Mouse (Mus musculus): ENCODE data around the gene Ahdc1.

The Ahdc1 gene

DNA sequence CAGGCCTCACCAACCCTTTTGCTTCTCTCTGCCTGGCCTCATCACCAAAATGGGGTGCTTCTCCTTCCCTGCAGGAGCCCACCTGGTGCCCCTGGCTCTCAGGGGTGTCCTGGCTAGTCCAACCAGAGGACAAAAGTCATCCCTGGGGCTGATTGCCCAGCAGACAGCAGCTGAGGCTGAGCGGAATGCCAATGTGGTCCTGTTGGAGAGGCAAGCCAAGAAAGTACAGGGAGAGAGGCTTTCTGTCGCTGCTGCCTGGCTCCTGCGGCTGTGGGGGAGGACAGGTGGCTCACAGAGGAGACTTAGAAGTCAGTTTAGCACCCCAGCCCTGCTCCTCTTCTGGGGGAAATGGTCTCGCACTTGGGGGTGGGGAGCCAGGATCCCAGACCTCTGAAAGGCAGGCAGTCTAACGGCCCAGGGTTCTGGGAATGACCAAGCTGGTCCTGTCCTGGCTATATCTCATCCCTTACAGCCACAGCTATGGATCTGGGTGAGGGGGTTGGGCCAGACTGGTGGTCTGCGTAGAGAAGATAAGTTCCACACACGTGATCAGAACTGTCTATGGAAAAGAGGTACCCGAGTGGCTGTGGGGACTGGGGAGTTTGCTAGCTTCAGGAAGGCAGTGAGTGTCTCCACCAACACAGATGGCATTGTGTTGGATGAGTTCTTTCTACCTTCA is 64.0 kb downstream of the Ahdc1 start:
- no peak for DNase-seq (ENCODE audit: low read depth, low spot score)

DNA sequence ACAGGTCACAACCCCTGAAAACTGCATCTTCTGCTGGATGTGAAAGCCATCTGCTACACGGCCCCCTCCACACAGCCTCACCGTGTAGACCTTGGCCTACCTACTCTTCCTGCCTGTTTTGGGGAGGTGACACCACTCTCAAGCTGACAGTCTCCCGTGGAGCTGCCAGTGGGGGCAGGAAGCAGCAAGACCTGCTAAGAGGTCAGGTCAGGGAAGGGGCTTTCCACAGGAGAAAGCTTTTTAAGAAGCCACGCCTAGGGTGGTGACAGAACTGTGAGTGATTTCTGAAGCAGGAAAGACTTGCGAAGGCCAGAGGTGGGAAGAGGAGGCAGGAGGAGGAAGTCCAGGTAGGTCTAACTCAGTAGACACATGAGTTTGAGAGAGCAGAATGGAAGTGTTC is 67.9 kb downstream of the Ahdc1 start:
- DNase-seq (ENCODE audit: low read depth, low spot score) = no peak

DNA sequence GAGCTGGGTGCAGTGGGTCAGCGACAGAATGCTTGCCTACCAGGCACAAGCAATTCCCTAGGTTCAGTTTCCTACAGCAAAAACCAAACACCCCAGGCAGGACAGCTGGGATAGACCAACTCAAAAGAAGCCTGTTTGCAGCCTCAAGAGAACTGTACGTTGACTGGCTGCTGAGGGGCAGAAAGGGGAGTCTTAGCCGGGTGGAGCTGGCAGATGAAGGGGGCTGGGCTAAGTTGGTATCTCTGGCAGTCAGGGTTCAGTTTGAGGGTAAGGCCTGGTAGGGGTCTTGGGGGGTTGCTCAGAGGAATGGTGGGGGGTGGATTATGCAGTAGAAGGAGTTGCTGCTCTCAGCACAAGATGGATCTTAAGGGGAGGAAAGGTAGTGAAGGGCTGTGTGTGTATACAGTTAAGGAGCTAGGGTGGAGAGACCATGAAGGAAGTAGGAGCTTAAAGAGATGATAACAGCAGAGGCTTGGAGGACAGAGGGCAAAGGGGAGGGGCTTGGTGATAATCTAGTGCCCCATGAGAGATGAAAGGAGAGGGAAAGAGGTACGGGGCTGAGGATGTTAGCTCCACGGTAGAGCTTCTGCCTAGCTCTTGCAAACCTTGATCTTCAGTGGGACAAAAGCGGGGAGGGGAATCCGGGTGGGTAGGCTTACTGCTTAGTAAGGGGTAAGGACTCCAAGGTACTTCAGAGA is 68.5 kb downstream of the Ahdc1 start:
- DNase-seq (ENCODE audit: low read depth, low spot score) = no peak

DNA sequence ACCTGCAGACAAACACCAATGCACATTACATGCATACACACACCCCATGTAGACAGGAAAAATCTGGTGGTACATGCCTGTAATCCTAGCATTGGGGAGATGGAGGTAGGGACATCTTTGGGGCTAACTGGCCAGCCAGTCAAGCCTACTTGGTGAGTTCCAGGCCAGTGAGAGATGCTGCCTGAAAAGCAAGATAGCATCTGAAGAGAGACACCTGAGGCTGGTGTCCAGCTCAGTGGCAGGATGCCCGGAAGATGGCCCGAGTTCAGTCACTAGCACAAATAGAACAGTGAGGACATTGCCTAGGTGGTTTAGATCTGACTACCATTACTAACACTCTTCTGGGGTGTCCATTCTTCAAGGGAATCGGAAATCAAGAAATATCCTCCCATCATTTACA is 69.8 kb downstream of the Ahdc1 start:
- no peak for DNase-seq (ENCODE audit: low read depth, low spot score)

DNA sequence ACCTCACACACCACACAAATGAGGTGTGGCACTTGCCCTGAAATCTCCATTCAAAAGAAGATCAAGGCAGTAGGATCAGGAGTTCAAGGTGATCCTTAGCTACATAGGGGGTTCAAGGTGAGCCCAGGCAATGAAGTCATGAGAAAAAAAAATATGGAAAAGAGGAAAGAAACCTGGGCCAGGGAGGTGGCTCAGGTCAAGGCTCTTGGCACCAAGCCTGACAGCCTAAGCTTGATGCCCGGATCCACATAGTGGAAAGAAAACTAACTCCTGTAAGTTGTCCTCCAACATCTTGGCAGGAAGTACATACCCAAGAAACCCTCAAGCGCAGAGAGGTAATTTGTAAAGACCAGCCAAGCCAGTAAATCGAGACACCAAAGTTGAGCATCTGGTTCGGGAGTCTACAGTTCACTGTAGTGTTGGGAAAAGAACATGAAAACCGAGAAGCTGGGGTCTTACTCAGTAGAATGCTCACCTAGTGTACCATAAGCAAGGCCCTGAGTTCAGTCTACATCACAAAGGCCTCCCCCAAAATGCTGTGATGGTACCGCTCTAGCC is 71.2 kb downstream of the Ahdc1 start:
- no peak for DNase-seq (ENCODE audit: low read depth, low spot score)

DNA sequence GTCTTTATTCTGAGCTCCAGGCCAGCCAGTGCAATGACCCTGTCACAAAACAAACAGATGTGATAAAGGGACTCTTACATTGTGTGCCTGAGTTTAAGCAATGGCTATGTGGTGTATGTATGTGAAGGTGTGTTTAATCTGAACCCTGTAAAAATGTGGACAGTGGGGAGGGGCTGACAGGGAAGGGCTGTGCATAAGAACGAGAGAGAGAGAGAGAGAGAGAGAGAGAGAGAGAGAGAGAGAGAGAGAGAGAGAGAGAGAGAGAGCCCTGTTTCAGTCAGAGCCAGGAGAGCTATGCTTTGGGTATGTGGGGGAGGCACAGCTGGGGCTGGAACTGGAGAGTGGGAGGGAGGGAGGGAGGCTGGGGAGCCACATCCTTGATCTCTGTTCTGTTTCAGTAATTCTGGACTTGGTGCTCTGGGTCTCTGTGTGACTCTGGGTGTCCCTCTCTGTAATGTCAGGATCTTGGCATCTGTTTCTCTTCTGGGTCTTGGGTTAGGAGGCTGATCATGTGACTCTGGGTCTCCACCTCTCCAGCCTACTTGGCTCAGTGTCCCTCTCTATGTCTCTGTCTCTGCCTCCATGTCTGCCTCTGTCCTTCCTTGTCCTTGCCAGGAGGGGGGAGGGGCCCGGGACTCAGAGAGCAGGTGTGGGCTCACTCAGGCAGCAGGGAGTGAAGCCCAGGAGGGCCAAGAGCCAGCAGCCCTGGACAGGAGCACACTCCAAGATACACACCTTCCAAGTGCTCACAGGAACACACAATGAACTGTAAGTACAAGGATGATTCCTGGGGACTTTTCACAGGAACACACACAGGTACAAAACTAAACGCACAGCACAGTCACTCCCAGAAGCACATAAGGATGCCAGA is 73.2 kb downstream of the Ahdc1 start:
- no peak for DNase-seq (ENCODE audit: low read depth, low spot score)

DNA sequence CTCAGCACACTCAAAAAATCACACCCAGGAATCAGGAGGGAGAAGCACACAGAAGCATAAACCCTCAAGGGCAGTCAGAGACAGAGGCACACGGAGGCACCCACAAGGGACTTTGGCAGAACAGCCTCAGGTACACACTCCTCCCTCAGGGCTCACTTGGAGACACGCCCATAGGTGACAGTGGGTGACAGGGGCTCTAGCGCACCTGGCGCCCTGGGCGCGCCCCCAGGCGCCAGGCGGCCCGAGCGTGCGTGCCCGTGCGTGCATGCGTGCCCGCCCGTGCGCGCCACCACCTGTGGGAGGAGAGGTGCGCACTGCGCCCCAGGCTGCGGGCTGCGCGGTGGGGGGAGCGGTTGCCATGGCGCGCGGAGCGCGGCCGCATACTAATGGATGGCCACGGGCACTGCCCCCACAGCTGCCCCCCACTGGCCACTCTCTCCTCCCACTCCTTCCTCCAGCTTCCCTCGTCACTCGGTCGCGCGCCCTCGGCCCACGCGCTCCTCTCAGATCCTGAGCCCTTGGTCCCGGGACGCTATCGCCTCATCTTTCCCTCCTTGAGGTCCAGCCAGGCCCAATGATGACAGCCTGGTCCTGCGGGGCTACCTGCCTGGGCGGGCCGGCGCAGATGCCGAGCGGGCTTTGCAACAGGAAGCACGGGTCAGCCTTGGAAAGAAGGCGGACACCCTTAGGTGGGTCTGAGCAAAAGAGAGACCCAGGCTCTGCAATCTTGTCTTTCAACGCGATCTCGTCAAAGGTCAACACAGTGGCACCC is 74.1 kb downstream of the Ahdc1 start:
- DNase-seq (ENCODE audit: low read depth, low spot score) = no peak

DNA sequence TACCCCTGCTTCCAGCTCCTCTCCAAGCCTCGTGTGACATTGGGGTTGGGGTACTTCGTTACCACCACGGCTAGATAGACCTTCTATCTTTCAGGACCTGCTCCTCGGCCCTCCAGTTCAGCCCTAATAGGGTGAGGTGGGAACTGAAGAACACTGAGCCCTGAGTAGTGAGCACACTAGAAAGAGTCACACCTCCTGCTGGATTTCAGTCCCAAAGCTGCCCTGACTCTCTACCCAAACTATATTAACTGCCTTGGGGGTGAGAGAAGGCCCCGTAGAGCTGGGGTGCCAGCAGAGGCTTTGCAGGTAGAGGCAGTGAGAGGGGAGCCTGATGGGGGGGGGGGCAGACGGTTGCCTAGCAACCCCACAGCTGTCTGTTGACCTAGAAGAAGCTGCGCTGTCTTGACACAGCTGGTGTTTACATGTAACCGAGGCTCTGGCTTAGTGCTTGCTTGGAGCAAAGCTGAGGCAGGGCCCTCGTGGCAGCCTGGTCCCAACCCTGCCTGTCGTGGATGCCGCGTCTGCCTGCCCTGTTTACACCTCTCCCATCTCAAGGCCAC is 74.8 kb downstream of the Ahdc1 start:
- no peak for DNase-seq (ENCODE audit: low read depth, low spot score)

DNA sequence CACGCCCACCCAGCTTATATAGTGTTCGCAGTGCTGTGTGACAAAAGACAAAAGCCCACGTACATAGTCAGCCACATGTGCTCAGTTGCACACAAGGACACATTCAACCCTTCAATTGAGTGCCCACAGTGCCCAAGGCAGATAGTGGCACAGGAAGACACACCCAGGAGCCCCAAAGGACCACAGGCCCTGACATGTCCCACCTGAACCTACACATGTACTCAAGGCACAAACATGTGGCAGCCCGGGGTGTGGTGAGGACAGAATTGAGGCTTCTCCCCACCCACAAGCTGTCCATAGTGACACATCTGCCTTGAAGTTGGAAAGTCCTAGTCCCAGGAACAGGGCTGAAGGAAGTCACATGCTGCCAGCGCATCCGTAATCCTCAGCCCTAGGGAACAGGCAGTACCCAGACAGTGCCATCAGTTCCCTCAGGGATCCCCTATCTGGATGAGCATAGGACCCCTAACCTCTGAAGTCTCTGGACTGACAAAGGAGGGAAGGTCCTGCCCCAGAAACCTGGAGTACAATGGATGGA is 76.2 kb downstream of the Ahdc1 start:
- no peak for DNase-seq (ENCODE audit: low read depth, low spot score)

DNA sequence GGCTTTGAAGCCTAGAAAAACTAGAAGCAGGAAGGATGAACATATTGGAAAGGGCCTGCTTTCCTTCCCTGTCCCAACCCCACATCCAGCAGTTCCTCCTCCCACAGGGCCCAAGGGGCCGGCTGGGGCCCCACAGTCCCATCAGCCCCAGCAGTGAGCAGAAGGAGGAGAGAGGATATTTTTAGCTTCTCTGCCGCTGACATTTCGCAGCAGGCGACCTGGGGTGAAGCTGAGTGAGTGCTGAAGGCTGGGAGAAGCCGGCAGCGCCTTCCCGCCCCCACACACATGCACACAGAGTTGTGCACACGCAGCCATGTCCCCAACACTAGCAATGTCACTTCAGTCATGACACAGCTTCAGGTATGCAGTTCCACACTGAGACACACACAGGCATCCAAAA is 76.8 kb downstream of the Ahdc1 start:
- no peak for DNase-seq (ENCODE audit: low read depth, low spot score)

DNA sequence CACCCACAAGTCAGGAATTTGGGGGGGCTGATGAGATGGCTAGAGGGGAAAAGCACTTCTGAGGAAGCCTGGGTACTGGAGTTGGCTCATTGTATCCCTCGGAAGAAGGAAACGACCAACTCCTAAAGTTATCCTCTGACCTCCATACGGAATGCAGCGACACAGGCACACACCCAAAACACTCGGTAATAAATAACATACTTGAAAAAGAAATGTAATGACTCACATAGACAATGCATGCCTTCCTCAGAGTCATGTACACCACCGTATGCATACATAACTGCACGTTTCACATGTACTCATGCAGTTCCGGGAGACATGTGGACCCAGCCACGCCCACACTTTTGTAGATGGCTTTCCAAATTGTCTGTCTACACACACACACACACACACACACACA is 78.3 kb downstream of the Ahdc1 start:
- no peak for DNase-seq (ENCODE audit: low read depth, low spot score)

DNA sequence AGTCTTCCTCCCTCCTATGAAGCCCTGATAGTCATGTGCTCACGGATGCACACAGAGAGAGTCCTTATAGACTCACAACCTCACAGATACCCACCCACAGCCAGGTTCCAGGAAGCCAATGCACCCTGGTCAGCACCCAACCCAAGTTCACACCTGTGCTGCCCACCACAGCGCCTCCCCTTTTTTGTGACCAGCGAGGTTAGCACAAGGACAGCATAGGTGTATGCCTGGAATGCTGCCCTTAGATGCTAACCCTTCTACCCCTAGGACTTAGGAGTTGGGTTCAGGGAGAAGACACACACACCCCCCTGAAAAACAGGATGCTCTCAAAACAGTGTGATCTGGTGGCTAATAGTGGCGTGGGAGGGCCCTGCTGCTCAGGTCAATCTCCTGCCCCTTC is 78.7 kb downstream of the Ahdc1 start:
- no peak for DNase-seq (ENCODE audit: low read depth, low spot score)

DNA sequence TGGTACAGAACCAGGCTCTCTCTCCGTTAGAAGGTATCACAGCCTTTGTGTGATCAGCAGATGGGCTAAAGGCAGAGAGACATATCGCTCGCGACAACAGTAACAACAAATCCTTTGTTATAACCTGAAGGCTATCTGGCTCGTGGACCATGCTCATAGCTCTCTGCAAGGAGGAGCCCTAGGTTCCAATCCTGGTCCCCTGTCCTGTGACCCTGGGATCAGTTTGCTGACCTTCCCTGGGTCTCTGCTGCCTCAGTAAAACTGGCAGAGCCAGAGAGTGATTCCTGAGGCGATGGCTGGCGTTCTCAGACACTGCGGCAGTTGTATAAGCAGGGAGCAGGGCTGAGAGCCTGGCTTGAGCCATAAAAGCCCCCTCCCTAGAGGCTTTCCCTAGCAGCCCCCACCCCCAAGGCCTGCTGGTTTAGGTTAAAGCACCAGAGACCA is 79.2 kb downstream of the Ahdc1 start:
- DNase-seq (ENCODE audit: low read depth, low spot score) = no peak

DNA sequence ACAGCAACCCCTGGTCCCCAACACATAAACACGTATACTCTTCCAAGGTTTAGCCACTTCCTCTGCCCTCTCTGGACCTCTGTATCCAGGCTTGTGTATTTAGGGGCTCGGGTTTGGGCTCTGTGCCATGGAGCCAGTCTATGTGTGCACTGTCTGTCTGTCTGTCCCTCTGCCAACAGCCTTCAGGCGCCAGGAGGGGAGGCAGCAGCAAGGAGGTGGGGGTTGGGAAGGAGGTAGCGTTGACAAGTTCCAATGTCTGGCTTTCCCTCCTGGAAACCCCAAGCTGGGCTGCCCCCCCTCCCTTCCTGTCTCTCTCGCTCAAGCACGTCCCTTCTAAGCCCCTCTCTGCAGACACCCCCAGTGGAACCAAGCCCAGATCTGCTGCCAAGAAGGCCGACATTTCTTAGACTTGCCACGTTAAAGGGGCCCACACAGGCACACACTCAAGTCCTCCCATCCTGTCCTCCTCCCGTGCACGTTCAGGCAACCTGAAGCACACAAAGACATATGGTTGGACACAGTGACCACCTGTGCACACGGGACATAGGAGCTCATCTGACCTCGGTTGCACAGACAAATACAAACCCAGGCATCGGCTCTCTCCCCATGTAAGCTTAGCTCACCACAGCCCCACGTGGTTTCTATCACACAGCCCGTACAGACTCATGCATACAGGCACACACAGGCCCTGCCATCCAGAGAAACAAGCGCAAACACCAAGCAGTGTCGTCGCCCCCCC is 79.8 kb downstream of the Ahdc1 start:
- no peak for DNase-seq (ENCODE audit: low read depth, low spot score)

DNA sequence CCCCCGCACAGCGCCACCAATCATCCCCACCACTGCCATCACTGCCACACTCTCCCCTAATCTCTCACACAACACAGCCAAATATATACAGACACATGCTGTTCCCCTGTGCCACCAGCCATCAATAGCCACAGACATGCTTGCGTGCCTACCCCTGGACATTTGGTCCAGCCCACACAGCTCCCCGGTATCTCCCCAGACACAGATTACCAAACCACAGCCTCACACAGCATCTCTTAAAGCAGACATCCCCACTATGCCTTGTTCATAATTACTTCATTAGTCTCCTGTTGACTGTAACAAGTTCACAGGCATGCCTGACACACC is 80.4 kb downstream of the Ahdc1 start:
- DNase-seq (ENCODE audit: low read depth, low spot score) = no peak

DNA sequence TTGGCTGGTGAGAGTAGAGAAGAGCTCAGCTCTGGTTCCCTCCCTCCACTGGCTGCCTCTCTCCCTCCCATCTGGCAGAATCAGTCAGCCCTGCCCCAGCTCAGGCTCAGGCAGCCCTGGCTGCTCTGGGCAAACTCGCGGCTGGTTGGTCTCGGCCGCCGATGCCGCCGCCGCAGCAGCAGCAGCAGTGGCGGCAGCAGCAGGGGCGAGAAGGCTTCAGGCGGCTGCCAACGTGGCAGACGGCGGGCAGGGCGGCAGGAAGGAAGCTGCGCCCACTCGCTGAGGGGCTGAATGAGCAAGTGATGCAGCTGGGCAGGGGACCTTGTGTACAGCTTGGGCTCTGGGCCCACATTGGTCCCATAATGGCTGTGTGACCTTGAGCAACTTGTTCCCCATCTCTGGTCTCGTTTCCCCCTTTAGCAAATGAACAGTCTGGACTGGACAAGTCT is 81.4 kb downstream of the Ahdc1 start:
- DNase-seq (ENCODE audit: low read depth, low spot score) = no peak

DNA sequence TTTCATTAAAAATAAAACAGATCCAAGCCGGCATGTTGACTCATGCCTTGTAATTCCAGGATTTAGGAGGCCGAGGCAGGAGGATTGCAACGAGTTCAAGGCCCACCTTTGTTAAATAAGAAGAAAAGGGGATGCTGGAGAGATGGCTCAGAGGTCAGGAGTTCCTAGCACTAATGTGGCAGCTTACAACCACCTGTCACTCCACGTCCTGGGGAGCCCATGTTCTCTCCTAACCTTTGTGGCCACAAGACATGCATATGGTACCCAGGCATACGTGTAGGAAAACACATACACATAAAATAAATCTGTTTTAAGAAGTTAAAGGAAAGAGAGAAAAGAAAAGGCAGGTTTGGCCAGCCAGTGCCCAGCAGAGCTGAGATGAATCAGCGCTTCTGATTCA is 82.0 kb downstream of the Ahdc1 start:
- no peak for DNase-seq (ENCODE audit: low read depth, low spot score)

DNA sequence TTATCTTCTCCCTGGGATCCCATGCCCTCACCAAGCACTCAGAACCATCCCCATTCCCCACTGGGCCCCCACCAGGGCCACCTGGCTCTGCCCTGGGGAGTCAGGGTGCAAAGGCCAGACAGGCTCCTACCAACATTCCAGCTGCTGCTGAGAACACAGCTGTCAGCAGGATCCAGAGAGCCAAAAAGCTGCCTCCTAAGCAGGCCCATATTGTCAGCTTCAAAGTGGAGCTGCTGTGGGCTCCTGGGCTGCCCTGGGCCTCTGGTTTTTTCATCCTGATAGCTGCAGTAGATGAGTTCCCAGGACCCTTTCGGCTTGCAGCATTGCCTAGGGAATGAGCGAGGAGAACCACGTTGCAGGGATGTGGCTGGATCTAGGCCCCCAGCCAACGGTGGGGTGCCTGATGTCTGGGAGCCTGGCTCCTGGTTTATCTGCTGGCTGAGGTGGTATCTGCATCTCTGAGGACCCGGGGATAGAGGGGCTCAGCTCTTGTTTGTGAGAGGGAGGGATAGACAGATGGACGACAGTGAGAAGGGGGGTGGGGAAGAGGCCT is 82.5 kb downstream of the Ahdc1 start:
- no peak for DNase-seq (ENCODE audit: low read depth, low spot score)

DNA sequence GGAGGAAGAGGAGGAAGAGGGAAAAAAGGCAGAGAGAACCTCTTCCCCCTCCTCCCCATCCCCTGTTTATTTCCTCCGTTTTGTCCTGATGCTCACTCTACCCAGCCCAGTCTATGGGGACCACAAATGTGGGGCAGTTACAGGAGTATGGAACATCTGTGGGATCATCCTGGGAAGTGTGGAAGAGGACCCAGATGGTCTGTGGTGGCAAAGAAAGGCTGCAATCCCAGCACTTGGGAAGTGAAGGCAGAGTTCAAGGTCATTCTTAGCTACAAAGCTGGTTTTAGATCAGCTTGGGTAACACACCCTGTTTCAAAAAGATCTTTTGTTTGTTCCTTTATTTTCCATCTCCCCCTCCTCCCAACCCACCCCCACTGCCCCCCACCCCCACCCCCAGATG is 83.2 kb downstream of the Ahdc1 start:
- no peak for DNase-seq (ENCODE audit: low read depth, low spot score)

Measured in retina, adult 2 months (tissue).